Mouse (Mus musculus) v-Abl transformed pro-B cells (cell line): ENCODE results near the gene Basp1.
"Not testable (repeated sequence)": the region's sequence is repeated elsewhere in the genome, so short reads cannot be mapped to it uniquely, and the experiment has no call there.

Experiments
- in situ Hi-C, 2 experiments: fragments of 400-800 bp; cut with MboI; formaldehyde crosslinking; loops; one replicate each; pipeline ENCODE4 v1.15.1; 2025; ENCODE audit not compliant: unreplicated experiment in 2 of 2

The Basp1 gene

GRCm38 (mm10) chr15:25413378-25413901, at the start of gene Basp1:
TSS of gene Basp1 (minus strand) at chr15:25413764.
- in situ Hi-C loops = loop anchor here in 1 of 2 experiments (25.0 kb wide), 1 partner anchor 826 kb away; no protein-coding TSS in a partner anchor

GRCm38 (mm10) chr15:25463076-25463475, 49.5 kb upstream of the Basp1 start:
- in situ Hi-C loops = not testable (repeated sequence)

- in situ Hi-C loops = no loop called here
These were observed 48.6 kb upstream of the Basp1 start for GRCm38 (mm10) chr15:25462056-25462762.

DNA sequence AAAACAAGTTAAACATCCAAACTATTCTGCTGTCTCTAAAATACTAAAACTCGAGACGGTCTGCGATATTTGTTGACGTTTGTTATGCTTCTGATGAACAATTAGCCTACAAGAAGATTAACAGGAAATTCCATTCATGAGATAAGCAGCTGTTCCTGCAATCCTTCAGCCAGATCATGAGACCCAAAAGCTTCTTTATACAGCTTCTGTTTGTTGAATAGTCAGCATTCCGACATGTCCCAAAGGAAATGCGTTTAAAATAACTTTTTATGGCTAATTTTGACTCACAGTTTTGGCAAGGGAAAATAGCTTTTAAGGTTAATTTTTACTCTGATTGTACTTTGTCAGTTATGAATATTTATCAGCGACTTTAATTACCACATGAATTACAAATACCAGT, 46.3 kb upstream of the Basp1 start:
- in situ Hi-C loops = no loop called here

- in situ Hi-C loops = no loop called here
These were observed 43.9 kb upstream of the Basp1 start for GRCm38 (mm10) chr15:25457421-25457820.

- in situ Hi-C loops = no loop called here
These were observed 40.0 kb upstream of the Basp1 start for GRCm38 (mm10) chr15:25453538-25453937.

GRCm38 (mm10) chr15:25449348-25449747, 35.8 kb upstream of the Basp1 start:
- in situ Hi-C loops = loop anchor here (10.0 to 25.0 kb wide), 3 partner anchors 175 to 862 kb away; partner anchors contain the start of genes Myo10 (in 1 of the 2) and Zfp622 (in 1 of the 2)

GRCm38 (mm10) chr15:25448703-25449340, 35.3 kb upstream of the Basp1 start:
- in situ Hi-C loops = loop anchor here (10.0 to 25.0 kb wide), 3 partner anchors 176 to 862 kb away; partner anchors contain the start of genes Myo10 (in 1 of the 2) and Zfp622 (in 1 of the 2)

DNA sequence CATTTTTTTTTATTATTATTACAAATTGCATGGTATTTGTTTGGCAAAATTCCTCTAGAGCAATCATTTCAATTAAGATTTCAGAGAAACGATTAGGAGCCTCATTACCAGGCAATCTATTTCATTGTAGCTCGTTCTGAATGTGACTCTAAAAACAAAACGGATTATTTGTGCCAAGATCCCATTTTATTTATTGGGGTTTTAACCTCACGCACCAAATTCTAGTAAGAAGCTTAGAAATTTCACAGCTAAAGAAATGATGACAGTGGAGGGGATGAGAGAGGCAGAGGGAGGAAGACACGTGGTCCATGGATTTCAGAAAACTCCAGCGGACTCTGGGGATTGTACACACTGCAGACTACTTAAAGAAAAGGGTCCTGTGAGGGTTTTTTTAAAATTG, 33.6 kb upstream of the Basp1 start:
- in situ Hi-C loops = loop anchor here (10.0 to 25.0 kb wide), 3 partner anchors 178 to 860 kb away; partner anchors contain the start of genes Myo10 (in 1 of the 2) and Zfp622 (in 1 of the 2)

DNA sequence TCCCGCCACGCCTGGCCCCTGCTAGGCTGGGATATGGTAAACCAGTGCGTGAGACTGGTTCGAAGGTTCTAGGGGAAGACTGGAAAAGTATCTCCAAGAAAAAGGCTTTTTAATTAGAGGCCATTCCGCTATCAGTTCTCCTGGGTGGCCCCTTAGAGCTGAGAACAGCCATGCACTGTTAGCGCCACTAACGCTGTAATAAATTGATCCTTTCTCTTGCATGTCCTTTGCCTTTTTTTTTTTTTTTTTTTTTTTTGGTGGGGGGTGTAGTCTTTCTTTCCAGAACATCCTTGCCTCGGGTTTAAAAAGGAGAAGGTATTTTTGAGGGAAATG, 32.6 kb upstream of the Basp1 start:
- in situ Hi-C loops = loop anchor here (10.0 to 25.0 kb wide), 3 partner anchors 179 to 859 kb away; partner anchors contain the start of genes Myo10 (in 1 of the 2) and Zfp622 (in 1 of the 2)

DNA sequence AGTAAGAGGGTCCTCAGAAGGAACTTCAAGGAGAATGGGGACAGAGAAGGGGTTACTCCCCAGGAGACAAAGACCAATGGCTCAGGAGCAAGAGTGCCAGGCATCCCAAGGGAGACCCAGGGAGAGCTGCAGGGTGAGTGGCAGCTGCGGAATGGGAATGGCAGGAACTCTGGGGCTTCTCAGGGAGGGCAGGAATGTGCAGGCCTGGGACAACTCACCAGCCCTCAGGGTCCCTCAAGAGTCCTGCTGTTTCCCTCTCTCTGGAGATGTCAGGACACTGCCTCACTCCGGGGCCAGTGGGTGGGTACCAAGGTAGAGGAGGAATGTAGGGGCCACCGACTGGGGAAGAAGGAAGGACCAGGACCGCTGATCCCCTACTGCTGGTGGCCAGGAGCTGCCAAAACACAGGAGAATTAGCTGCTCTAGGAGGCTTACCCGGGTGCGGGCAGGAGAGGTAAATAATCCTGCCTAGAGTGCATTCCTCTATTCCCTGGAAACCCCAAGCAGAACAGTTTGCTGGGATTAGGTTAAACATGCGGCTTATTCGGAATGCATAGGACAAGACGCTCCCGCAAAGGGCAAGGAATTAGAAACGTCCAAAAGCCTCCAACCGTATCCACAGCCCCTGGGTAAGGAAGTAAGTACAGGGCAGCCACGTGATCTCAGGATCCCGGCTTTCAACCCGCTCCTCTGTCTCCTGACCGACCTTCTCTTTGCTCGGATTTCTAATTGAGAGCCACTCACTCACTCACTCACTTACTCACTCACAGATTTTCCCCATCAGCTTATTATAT, 32.0 kb upstream of the Basp1 start:
- in situ Hi-C loops = loop anchor here (10.0 to 25.0 kb wide), 3 partner anchors 179 to 858 kb away; partner anchors contain the start of genes Myo10 (in 1 of the 2) and Zfp622 (in 1 of the 2)

DNA sequence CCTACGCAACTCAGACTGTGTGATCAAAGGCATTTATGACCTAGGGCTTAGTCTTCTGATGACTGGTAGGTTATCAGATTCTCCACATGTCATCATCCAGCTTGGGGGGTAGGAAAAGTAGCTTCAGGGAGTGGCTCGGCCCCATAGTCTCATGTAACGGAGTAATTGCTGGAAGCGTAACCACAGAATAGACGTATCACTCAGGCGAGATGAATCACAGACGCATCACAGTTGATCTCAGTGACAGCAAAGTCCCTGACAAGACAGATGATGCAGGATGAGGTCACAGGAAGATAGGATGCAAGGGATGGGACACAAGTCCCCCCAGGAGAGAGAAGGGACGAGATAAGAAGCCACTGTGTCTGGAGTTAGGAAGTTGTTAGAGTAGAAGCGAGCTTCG, 30.6 kb upstream of the Basp1 start:
- in situ Hi-C loops = loop anchor here (5.0 to 25.0 kb wide), 5 partner anchors 178 to 857 kb away; partner anchors contain the start of genes Myo10 (in 2 of the 2) and Zfp622 (in 1 of the 2)

- in situ Hi-C loops = loop anchor here (5.0 to 25.0 kb wide), 5 partner anchors 179 to 856 kb away; partner anchors contain the start of genes Myo10 (in 2 of the 2) and Zfp622 (in 1 of the 2)
These were observed 29.7 kb upstream of the Basp1 start for GRCm38 (mm10) chr15:25443140-25443790.

- in situ Hi-C loops = loop anchor here (5.0 to 25.0 kb wide), 5 partner anchors 180 to 855 kb away; partner anchors contain the start of genes Myo10 (in 2 of the 2) and Zfp622 (in 1 of the 2)
These were observed 28.3 kb upstream of the Basp1 start for GRCm38 (mm10) chr15:25441868-25442185.

DNA sequence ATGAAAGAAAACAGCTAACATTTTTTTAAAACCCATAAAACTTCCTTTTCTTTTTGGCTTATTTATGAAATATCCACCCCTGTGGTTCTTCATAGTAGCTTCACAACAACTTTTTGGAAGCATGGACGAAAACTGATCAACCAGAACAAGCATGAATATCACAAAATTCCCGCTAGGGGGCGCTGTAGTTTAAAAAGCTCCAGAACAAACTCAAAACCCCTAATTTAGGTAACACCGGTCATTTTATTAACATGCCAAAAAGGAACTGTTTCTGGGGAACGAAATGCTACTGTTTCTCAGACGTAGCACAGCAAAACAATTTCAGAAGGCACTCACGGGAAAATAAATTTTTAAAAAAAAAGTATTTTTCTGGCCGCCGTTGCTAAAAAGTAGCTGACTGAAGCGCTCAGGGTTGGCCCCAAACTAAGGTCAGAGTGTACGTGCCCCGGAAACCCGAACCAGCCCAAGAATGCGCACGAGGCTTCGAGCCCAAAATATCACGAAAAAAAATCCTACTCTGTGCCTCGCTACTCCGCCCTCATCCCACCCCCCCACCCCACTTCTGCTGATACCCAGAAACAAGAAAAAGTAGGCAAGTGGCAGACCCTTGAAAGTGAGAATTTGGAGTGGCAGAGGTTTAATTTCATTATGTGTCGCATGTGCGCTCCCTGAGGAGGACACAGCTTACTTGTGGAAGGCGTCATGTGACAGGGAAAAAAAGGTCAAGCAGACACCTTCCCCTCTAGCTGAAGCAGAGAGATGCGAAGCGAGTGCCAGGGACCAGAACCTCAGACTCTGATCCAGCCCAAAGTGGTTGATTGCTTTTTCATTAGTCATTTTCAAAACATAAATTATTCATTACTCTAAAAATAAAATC, 27.7 kb upstream of the Basp1 start:
- in situ Hi-C loops = loop anchor here (5.0 to 25.0 kb wide), 5 partner anchors 181 to 854 kb away; partner anchors contain the start of genes Myo10 (in 2 of the 2) and Zfp622 (in 1 of the 2)

DNA sequence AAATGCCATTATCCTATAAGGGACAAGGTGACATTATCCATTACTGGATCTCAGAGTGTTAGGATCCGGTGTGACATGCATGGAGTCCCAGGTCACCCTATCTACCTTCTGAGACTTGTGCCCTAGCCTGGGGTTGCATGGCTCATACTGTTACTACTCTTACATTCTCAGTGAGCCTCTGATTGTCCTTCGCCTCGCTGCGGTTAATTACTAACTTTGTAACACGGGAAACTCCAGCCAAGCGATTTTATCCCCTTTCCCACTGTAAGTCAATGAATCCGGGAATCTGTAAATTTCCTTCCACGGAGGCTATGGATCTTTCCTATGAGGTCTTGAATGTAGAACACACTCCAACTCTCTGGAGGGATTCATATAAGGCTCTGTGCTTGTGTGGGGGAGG, 26.8 kb upstream of the Basp1 start:
- in situ Hi-C loops = loop anchor here (5.0 to 25.0 kb wide), 5 partner anchors 182 to 853 kb away; partner anchors contain the start of genes Myo10 (in 2 of the 2) and Zfp622 (in 1 of the 2)

GRCm38 (mm10) chr15:25432341-25432740, 18.8 kb upstream of the Basp1 start:
- in situ Hi-C loops = loop anchor here in 1 of 2 experiments (25.0 kb wide), 2 partner anchors 555 to 845 kb away; partner anchors contain the start of gene Zfp622

- in situ Hi-C loops = loop anchor here in 1 of 2 experiments (25.0 kb wide), 2 partner anchors 557 to 843 kb away; partner anchors contain the start of gene Zfp622
These were observed 16.6 kb upstream of the Basp1 start for GRCm38 (mm10) chr15:25430167-25430566.
